In genomic region chr2:80314854-80315241, GRCm38 (mm10) we compare ENCODE assay signal across 8 mouse cellular contexts. TPM values are rescaled to one million over a fixed set of nuclear protein-coding genes. Genes with fewer than 3 reads are reported as not detected.
DNase-seq lines count a peak whose midpoint lies in the region; ATAC-seq and TF ChIP-seq lines count a peak whose summit lies in the region.

No protein-coding gene starts in this region.

- peak; percentile 65 for DNase-seq in liver, adult 2 months (ENCODE audit: extremely low read depth, low read depth, low spot score)
- DNase-seq in liver, result no peak
- DNase-seq in ovary, postnatal 10 days (ENCODE audit: low spot score), result no peak
- DNase-seq in adrenal gland, adult 2 months, result no peak
- DNase-seq in spleen, adult 12 weeks (ENCODE audit: low spot score), result no peak

- ATAC-seq in limb, embryonic 12.5 days (ENCODE audit: insufficient number of reproducible peaks, insufficient read depth, low FRiP score, low TSS enrichment, low read depth), result no peak

- H3K27me3 ChIP-seq in liver, adult 2 months (ENCODE audit: control insufficient read depth, insufficient read depth, low read length), result no peaks in the 10 kb centered on the region
- H3K27me3 ChIP-seq in limb, embryonic 12.5 days, result no peaks in the 10 kb centered on the region

- H3K9me3 ChIP-seq in limb, embryonic 12.5 days, result no peaks in the 10 kb centered on the region

- H3K4me2 ChIP-seq in limb, embryonic 12.5 days, result peak overlapping the region; percentile 72

- H3K4me1 ChIP-seq in liver, adult 2 months (ENCODE audit: control insufficient read depth, insufficient read depth, low read length), result 0 out of 2 replicates have a peak, but pooled peaks cover 7% of the 10 kb centered on the region
- no peaks in the 10 kb centered on the region for H3K4me1 ChIP-seq in embryonic fibroblast, embryonic 13.5 days (ENCODE audit: control insufficient read depth, insufficient read depth, low read length)
- H3K4me1 ChIP-seq in limb, embryonic 12.5 days (replicated peaks), result no peaks in the 10 kb centered on the region; the same call in 1 of the 2 replicates
- H3K4me1 ChIP-seq in olfactory bulb, adult 2 months (ENCODE audit: control insufficient read depth, insufficient read depth, low read length), result no peaks in the 10 kb centered on the region

- no peak for TF ChIP-seq POLR2A in liver, adult 2 months (IDR thresholded peaks at IDR 0.05; ENCODE audit: extremely low read depth, insufficient read depth, low read length)
- TF ChIP-seq POLR2A in embryonic fibroblast, embryonic 13.5 days (IDR thresholded peaks at IDR 0.05; ENCODE audit: low read depth, low read length), result no peak
- no peak for TF ChIP-seq POLR2A in olfactory bulb, adult 2 months (IDR thresholded peaks at IDR 0.05; ENCODE audit: insufficient read depth, low read depth, low read length)

- H3K79me2 ChIP-seq in liver, adult 2 months (ENCODE audit: control insufficient read depth, insufficient read depth, low read length), result peaks cover 5% of the 10 kb centered on the region; the same call in 1 of the 2 replicates

- H3K9ac ChIP-seq in liver, adult 2 months (ENCODE audit: low read depth, low read length), result no peak overlapping the region
- peak overlapping the region; percentile 93 for H3K9ac ChIP-seq in limb, embryonic 12.5 days (replicated peaks)

- 27% methylated on average over 7 of the region's 7 CpGs for WGBS in liver, adult 2 months
- 53% methylated on average over 7 of the region's 7 CpGs for WGBS in limb, embryonic 12.5 days
- WGBS in olfactory bulb, adult 2 months, result 35% methylated on average over 7 of the region's 7 CpGs

- peaks cover 8% of the 10 kb centered on the region; the same call in 1 of the 2 replicates for H3K36me3 ChIP-seq in liver, adult 2 months (ENCODE audit: control insufficient read depth, insufficient read depth, low read length)
- H3K36me3 ChIP-seq in limb, embryonic 12.5 days, result peaks cover 15% of the 10 kb centered on the region

- no peak for TF ChIP-seq CTCF in liver, adult 2 months (IDR thresholded peaks at IDR 0.05; ENCODE audit: low read depth, low read length)
- TF ChIP-seq CTCF in embryonic fibroblast, embryonic 13.5 days (IDR thresholded peaks at IDR 0.05; ENCODE audit: borderline replicate concordance, insufficient read depth, low read length), result no peak
- no peak for TF ChIP-seq CTCF in olfactory bulb, adult 2 months (IDR thresholded peaks at IDR 0.05; ENCODE audit: insufficient read depth, low read depth, low read length)

- H3K27ac ChIP-seq in liver, adult 2 months (replicated peaks; ENCODE audit: insufficient read depth, low read depth, low read length), result peak overlapping the region; percentile 35
- H3K27ac ChIP-seq in embryonic fibroblast, embryonic 13.5 days (ENCODE audit: insufficient read depth, low read length), result peak overlapping the region; percentile 68; the same call in 1 of the 2 replicates
- H3K27ac ChIP-seq in limb, embryonic 12.5 days, result peak overlapping the region; percentile 98; the same call in 1 of the 2 replicates
- peak overlapping the region; percentile 90; the same call in 1 of the 2 replicates for H3K27ac ChIP-seq in olfactory bulb, adult 2 months (ENCODE audit: insufficient read depth, low read depth, low read length)

- peak overlapping the region; percentile 99; the same call in 1 of the 2 replicates for H3K4me3 ChIP-seq in liver, adult 2 months (ENCODE audit: insufficient read depth, low read depth, low read length)
- peak overlapping the region; percentile 97 for H3K4me3 ChIP-seq in embryonic fibroblast, embryonic 13.5 days (ENCODE audit: insufficient read depth, low read length)
- peak overlapping the region; percentile 91 for H3K4me3 ChIP-seq in limb, embryonic 12.5 days (replicated peaks)
- peak overlapping the region; percentile 96; the same call in 1 of the 2 replicates for H3K4me3 ChIP-seq in olfactory bulb, adult 2 months (ENCODE audit: insufficient read depth, low read depth, low read length)

RNA-seq across cellular contexts. Expression of gene Dnajc10, which starts 0.4 kb away (rescaled TPM):
- total RNA-seq in liver, adult 2 months (2014; rRNA removed), result 22.5 and 22.8 TPM in 2 replicates
- polyA plus RNA-seq in liver, adult 2 months (2012; rRNA removed), result 6.8 and 7.0 TPM in 2 replicates
- 132 and 136 TPM in 2 replicates for polyA plus RNA-seq in embryonic fibroblast, embryonic 13.5 days (2011; ENCODE audit: insufficient read length, low read depth, missing spikeins)
- 90.4 and 90.8 TPM in 2 replicates for polyA plus RNA-seq in limb, embryonic 12.5 days (2016; fragmentation: Nextera tagmentation; extraction: Ambion mirVana)
- not detected in 2 replicates for polyA plus RNA-seq in olfactory bulb, adult 2 months (2012; ENCODE audit: insufficient read depth, insufficient read length, low replicate concordance, missing spikeins)
- total RNA-seq in adrenal gland, adult 2 months (2021), result 10 to 100 TPM; 40.0 to 57.3 TPM
- 34.4 and 40.2 TPM in 2 replicates for polyA plus RNA-seq in adrenal gland, adult 2 months (2012; rRNA removed)

RNA-seq across cellular contexts. Expression of gene Prdx6b, which starts 22.6 kb away (rescaled TPM):
- total RNA-seq in liver, adult 2 months (2014; rRNA removed), result not detected in 2 replicates
- polyA plus RNA-seq in liver, adult 2 months (2012; rRNA removed), result not detected in 2 replicates
- not detected in 2 replicates for polyA plus RNA-seq in embryonic fibroblast, embryonic 13.5 days (2011; ENCODE audit: insufficient read length, low read depth, missing spikeins)
- polyA plus RNA-seq in limb, embryonic 12.5 days (2016; fragmentation: Nextera tagmentation; extraction: Ambion mirVana), result not detected in 2 replicates
- not detected in 2 replicates for polyA plus RNA-seq in olfactory bulb, adult 2 months (2012; ENCODE audit: insufficient read depth, insufficient read length, low replicate concordance, missing spikeins)
- total RNA-seq in adrenal gland, adult 2 months (2021), result not detected
- polyA plus RNA-seq in adrenal gland, adult 2 months (2012; rRNA removed), result not detected in 2 replicates

Comparison
In these comparisons a context has a peak if more than half of its experiments do, and no peak if none do; other contexts are left out.
1. H3K27ac ChIP-seq: peak in every context shown above with its lines; median percentile 98 in limb, embryonic 12.5 days; 90 in olfactory bulb, adult 2 months; 68 in embryonic fibroblast, embryonic 13.5 days; 35 in liver, adult 2 months.